Mouse (Mus musculus): ENCODE results near the gene Tcte2.
A peak's percentile ranks its signal among the peaks of the same experiment; 100 is the strongest.

GRCm38 (mm10) chr17:13681686-13682085, 79.9 kb downstream of the Tcte2 start:
- TF ChIP-seq POLR2A (IDR thresholded peaks at IDR 0.05; ENCODE audit: extremely low read depth, insufficient read depth, low read length) (no peak), CTCF (IDR thresholded peaks at IDR 0.05; ENCODE audit: extremely low read depth, insufficient read depth, low read length) (peak; percentile 27; the same call in 1 of the 2 replicates)
